Mouse (Mus musculus): ENCODE results near the gene Snx33. TPM values are rescaled to one million over a fixed set of nuclear protein-coding genes. Genes with fewer than 3 reads are reported as not detected.

Gene Snx33
- total RNA-seq, 2 experiments from 2014 or later = 9.9 to 11.7 TPM

GRCm38 (mm10) chr9:56896779-56897178 lies 31.4 kb downstream of the Snx33 start:
- DNase-seq = no peak
- intact Hi-C loops (cut with DNase I) = no loop called here

- peak; percentile 48 to 65 for DNase-seq
- intact Hi-C loops (cut with DNase I) = loop anchor here (5.0 kb wide), 3 partner anchors 153 to 328 kb away; partner anchors contain the start of gene Man2c1
Observed at GRCm38 (mm10) chr9:56894006-56894405, 34.2 kb downstream of the Snx33 start.

GRCm38 (mm10) chr9:56893313-56893712 lies 34.9 kb downstream of the Snx33 start:
- no peak for DNase-seq
- intact Hi-C loops (cut with DNase I) = loop anchor here (5.0 kb wide), 3 partner anchors 154 to 329 kb away; partner anchors contain the start of gene Man2c1

- DNase-seq = no peak
- intact Hi-C loops (cut with DNase I) = loop anchor here (5.0 kb wide), 3 partner anchors 155 to 330 kb away; partner anchors contain the start of gene Man2c1
Observed at GRCm38 (mm10) chr9:56892111-56892510, 36.1 kb downstream of the Snx33 start.

DNA sequence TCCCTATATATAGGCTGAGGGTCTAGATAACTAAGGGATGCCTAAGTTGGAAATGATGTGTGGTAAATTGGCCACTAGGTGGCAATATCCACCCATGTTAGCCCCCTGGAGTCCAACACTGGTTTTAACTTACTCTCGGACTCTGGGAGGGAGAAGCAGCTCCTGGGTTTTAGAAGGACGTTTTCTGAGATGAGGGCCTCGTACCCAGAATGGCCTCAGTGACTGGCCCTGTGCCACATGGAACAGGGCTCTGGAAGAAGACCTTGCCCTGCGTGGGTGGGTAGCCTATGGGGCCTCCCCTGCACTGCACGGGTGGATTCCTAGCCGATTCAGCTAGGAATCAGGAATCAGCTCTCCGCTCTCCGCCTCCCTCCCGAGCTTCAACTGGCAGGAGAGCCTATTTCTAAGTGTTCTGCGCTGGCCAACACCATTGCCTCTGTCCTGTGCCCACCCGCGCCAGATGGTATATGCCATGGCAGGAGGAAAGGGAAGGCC lies 36.6 kb downstream of the Snx33 start:
- peak; percentile 65 to 76 for DNase-seq
- intact Hi-C loops (cut with DNase I) = loop anchor here (1.0 to 5.0 kb wide), 4 partner anchors 37 to 331 kb away; partner anchors contain the start of genes Man2c1 and Snx33

DNA sequence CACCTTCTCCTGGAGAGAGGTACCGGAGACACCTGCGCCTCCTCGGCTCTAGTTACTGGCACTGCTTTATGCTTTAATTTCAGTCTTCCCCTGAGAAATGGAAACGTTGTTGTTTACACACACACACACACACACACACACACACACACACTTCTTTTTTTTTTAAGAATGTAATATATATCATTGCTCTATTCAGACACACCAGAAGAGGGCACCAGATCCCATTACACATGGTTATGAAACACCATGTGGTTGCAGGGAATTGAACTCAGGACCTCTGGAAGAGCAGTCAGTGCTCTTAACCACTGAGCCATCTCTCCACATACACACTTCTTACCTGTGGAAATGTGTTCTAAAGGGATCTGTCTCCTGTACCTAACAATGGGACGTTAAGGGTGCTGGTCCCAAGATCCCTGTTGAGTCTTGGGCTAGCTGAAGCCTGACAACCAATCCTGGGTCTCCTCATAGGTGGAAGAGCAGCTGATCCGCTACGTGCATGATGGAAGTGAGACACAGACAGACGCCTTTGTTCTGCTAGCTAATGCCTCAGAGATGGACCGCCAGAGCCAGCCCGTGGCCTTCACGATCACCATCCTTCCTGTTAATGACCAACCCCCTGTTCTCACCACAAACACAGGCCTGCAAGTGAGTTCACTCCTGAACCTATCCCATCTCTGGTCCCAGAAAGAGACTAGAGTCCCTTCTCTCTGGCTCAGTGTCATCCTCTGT lies 37.5 kb downstream of the Snx33 start:
- no peak for DNase-seq
- intact Hi-C loops (cut with DNase I) = loop anchor here (1.0 to 5.0 kb wide), 4 partner anchors 38 to 332 kb away; partner anchors contain the start of genes Man2c1 and Snx33

GRCm38 (mm10) chr9:56889817-56890216 lies 38.4 kb downstream of the Snx33 start:
- intact Hi-C loops (cut with DNase I) = loop anchor here (1.0 to 5.0 kb wide), 4 partner anchors 47 to 332 kb away; partner anchors contain the start of gene Man2c1

GRCm38 (mm10) chr9:56887581-56887980 lies 40.6 kb downstream of the Snx33 start:
- intact Hi-C loops (cut with DNase I) = no loop called here
- DNase-seq = no peak

More at GRCm38 (mm10) chr9:56889817-56890216, 38.4 kb downstream of the Snx33 start:
- DNase-seq = peak; percentile 69 to 86

GRCm38 (mm10) chr9:56886601-56887000 lies 41.6 kb downstream of the Snx33 start:
- intact Hi-C loops (cut with DNase I) = no loop called here
- no peak for DNase-seq

DNA sequence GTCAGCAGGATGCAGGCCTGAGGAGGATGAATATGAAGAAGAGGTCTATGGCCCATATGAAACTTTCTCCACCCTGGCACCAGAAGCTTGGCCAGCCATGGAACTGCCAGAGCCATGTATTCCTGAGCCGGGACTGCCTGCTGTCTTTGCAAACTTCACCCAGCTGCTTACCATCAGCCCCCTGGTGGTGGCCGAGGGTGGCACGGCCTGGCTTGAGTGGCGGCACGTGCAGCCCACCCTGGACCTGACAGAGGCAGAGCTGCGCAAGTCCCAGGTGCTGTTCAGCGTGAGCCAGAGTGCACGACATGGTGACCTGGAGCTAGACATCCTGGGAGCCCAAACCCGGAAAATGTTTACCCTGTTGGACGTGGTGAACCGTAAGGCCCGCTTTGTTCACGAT lies 42.1 kb downstream of the Snx33 start:
- peak in 1 of 2 experiments; percentile 52 for DNase-seq
- intact Hi-C loops (cut with DNase I) = no loop called here

DNA sequence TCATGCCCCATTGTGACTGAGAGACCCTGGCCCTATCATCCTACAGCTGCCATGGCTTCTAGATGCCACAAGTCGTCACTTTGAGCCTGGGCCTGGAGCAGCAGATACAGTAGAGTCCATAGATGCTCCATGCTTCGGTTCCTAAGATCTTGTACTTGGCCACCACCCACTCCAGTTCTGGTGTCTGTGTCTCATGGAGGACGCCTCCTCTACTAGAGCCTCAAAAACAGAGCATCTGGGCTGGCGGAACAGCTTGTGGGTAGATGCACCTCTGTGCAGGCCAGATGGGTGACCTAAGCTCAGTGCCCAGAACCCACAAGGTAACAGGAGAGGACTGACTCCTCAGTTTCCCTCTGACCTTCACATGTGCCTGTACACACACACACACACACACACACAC lies 43.8 kb downstream of the Snx33 start:
- DNase-seq = no peak
- intact Hi-C loops (cut with DNase I) = no loop called here

DNA sequence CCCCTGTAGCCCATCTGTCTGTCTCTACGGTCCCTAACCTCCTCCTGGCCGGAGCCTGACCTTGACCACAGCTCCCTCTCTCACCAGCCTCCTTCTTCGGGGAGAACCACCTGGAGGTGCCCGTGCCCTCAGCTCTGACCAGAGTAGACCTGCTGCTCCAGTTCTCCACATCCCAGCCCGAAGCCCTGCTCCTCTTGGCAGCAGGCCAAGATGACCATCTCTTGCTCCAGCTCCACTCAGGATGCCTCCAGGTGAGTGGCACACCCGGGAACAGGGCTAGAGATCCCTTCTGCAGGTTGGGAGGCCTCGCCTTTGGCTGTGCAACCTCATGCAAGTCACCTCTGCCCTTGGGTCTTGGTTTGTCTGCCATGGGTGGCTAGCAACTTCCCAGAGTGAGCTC lies 44.7 kb downstream of the Snx33 start:
- intact Hi-C loops (cut with DNase I) = no loop called here
- DNase-seq = no peak

- intact Hi-C loops (cut with DNase I) = no loop called here
- DNase-seq = peak; percentile 66 to 67
Observed at GRCm38 (mm10) chr9:56882818-56883217, 45.4 kb downstream of the Snx33 start.

DNA sequence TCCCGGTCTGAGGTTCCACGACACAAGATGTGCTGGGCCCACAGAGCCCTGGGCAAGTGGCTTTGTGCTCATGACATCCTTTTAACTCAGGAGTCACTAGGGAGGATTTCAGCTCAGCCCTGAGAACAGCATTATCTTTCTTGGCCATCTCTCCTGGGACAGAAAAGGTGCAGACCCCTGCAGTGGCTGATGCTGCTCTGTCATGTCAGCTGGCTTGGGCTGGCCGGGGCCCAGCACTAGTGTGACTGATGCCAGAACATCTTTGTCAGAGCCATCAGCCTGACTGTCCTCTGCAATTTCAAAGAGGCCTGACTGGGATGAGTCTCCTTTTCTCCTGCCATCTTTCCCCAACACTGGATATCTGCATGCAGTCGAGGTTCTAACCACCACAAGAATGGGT lies 45.9 kb downstream of the Snx33 start:
- intact Hi-C loops (cut with DNase I) = no loop called here
- DNase-seq = no peak

- no peak for DNase-seq
- intact Hi-C loops (cut with DNase I) = no loop called here
Observed at GRCm38 (mm10) chr9:56881539-56882082, 46.6 kb downstream of the Snx33 start.

DNA sequence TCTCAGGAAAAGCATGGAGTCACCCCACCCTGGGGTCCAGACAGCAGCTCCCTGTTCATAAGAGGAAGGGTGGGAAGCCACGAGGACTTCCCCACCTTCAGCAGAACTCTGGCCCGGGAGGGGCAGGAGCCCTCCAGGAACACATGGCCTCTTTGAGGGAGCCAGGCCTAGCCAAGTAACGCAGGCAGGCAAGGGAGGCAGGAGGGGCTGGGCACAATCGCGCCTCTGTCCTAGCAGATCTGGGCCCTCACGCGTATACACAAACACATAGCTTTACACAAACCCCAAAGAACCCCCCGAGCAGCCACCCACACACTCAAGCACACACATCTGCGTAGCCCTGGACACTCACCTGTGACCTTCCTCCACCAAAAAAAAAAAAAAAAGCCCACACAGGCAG lies 47.4 kb downstream of the Snx33 start:
- DNase-seq = no peak
- intact Hi-C loops (cut with DNase I) = no loop called here

GRCm38 (mm10) chr9:56877284-56877683 lies 50.9 kb downstream of the Snx33 start:
- intact Hi-C loops (cut with DNase I) = no loop called here
- DNase-seq = no peak

DNA sequence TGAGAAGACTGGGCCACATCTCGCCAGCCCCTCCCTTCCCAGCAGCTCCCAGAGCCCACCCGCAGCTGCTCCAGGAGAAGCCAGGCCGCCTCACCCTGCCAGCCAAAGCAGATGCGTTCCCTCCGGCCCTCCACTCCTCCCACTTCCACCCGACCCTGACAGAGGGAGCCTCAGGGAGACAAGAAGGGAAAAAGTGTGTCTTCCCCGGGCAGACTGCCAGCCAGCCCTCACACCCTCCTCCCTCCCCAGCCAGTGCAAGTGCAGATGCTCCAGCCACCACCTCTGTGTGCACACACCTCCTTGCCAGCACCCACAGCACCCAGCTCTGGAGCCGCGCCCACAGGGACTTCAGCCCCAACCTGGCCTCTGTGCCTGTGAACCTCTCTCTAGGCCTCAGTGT lies 51.4 kb downstream of the Snx33 start:
- intact Hi-C loops (cut with DNase I) = no loop called here
- DNase-seq = no peak

- intact Hi-C loops (cut with DNase I) = no loop called here
- DNase-seq = no peak
Observed at GRCm38 (mm10) chr9:56873097-56873496, 55.1 kb downstream of the Snx33 start.

- DNase-seq = no peak
- intact Hi-C loops (cut with DNase I) = no loop called here
Observed at GRCm38 (mm10) chr9:56872105-56872903, 55.9 kb downstream of the Snx33 start.

GRCm38 (mm10) chr9:56871191-56871590 lies 57.0 kb downstream of the Snx33 start:
- peak; percentile 59 to 73 for DNase-seq
- intact Hi-C loops (cut with DNase I) = no loop called here

Data from heart, postnatal 14 days (tissue).